8 mouse cellular contexts compared by ENCODE assay signal in the genomic region with DNA sequence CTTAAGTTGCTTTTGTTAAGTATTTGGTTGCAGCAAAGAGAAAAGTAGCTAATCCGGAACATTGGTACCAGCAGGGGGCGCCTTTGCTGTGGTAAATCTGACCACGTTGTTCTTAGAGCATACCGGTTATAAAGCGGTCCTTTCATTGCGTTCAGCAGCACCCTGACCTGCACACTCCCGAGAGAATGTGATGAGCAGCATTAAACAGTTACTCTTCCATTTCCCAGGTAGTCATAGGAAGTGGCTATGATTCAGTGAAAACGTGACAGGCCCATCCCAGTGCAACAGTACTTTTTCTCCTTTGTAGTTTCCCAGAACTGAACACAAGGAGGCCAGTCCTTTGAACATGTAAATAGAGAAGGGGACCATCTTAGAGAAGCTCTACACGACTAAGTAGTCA. TPM values are rescaled to one million over a fixed set of nuclear protein-coding genes. Genes with fewer than 3 reads are reported as not detected.
DNase-seq lines count a peak whose midpoint lies in the region; ATAC-seq and TF ChIP-seq lines count a peak whose summit lies in the region.

No protein-coding gene starts in this region.

- H3K4me3 ChIP-seq in heart, adult 2 months = no peak overlapping the region
- H3K4me3 ChIP-seq in kidney, embryonic 14.5 days (ENCODE audit: low read length) = no peak overlapping the region
- no peak overlapping the region for H3K4me3 ChIP-seq in liver, postnatal 0 days (ENCODE audit: low read depth, low read length)

- H3K4me1 ChIP-seq in heart, adult 2 months (ENCODE audit: control insufficient read depth, insufficient read depth, low read length) = peaks cover 3% of the 10 kb centered on the region; the same call in 1 of the 2 replicates
- no peaks in the 10 kb centered on the region for H3K4me1 ChIP-seq in kidney, embryonic 14.5 days (ENCODE audit: control insufficient read depth, insufficient read depth, low read length)
- H3K4me1 ChIP-seq in liver, postnatal 0 days (ENCODE audit: insufficient read depth) = no peaks in the 10 kb centered on the region

- WGBS in heart, adult 2 months = 6% methylated on average over 9 of the region's 9 CpGs
- WGBS in kidney, embryonic 14.5 days = 3% methylated on average over 9 of the region's 9 CpGs
- 5% methylated on average over 9 of the region's 9 CpGs for WGBS in liver, postnatal 0 days (ENCODE audit: insufficient replicate concordance)

- H3K27ac ChIP-seq in heart, adult 2 months = no peak overlapping the region
- H3K27ac ChIP-seq in kidney, embryonic 14.5 days (ENCODE audit: low read depth, low read length) = no peak overlapping the region
- H3K27ac ChIP-seq in liver, postnatal 0 days (ENCODE audit: low read depth) = no peak overlapping the region

- TF ChIP-seq POLR2A in heart, adult 2 months (IDR thresholded peaks at IDR 0.05; ENCODE audit: insufficient read depth, low read depth, low read length) = no peak

- peak; percentile 88 for ATAC-seq in common myeloid progenitor, adult 5-6 weeks (replicated peaks; ENCODE audit: low read depth, poor library complexity, severe bottlenecking)
- ATAC-seq in kidney, embryonic 14.5 days (ENCODE audit: low FRiP score, low TSS enrichment) = no peak
- peak; percentile 44; the same call in 1 of the 2 replicates for ATAC-seq in liver, postnatal 0 days

- H3K79me2 ChIP-seq in heart, adult 2 months (replicated peaks; ENCODE audit: control insufficient read depth, insufficient read depth, low read length) = no peaks in the 10 kb centered on the region

- H3K27me3 ChIP-seq in heart, adult 2 months (ENCODE audit: control insufficient read depth, insufficient read depth, low read length) = no peaks in the 10 kb centered on the region
- 0 out of 2 replicates have a peak, but pooled peaks cover 2% of the 10 kb centered on the region for H3K27me3 ChIP-seq in kidney, embryonic 14.5 days (ENCODE audit: control insufficient read depth, insufficient read depth, low read length)
- H3K27me3 ChIP-seq in liver, postnatal 0 days (ENCODE audit: insufficient read depth, low read length) = 0 out of 2 replicates have a peak, but pooled peaks cover 2% of the 10 kb centered on the region

- H3K9ac ChIP-seq in heart, adult 2 months (ENCODE audit: low read depth, low read length) = no peak overlapping the region
- H3K9ac ChIP-seq in kidney, embryonic 14.5 days (ENCODE audit: low read depth, low read length) = no peak overlapping the region
- H3K9ac ChIP-seq in liver, postnatal 0 days (replicated peaks) = no peak overlapping the region

- no peak for TF ChIP-seq EP300 in heart, adult 2 months (IDR thresholded peaks at IDR 0.05; ENCODE audit: insufficient read depth, low read depth, low read length)
- no peak for TF ChIP-seq EP300 in liver, postnatal 0 days (IDR thresholded peaks at IDR 0.05; ENCODE audit: low read depth)

- intact Hi-C loops in heart, adult 2 months (cut with DNase I) = loop anchor here (1.0 kb wide), 1 partner anchor 68 kb away; no protein-coding TSS in a partner anchor

- TF ChIP-seq CTCF in heart, adult 2 months (IDR thresholded peaks at IDR 0.05) = peak; percentile 76
- TF ChIP-seq CTCF in liver, postnatal 0 days (IDR thresholded peaks at IDR 0.05; ENCODE audit: low read depth) = peak; percentile 77

- DNase-seq in A20 (ENCODE audit: low read depth, low spot score) = peak; percentile 80
- DNase-seq in MEL-GATA-1-ER (ENCODE audit: extremely low read depth, low read depth) = peak; percentile 71
- DNase-seq in heart, adult 2 months = peak; percentile 44 to 79
- DNase-seq in liver, postnatal 0 days = peak; percentile 80
- DNase-seq in ovary, postnatal 14 days (ENCODE audit: low spot score) = peak; percentile 49
- peak; percentile 67 for DNase-seq in urinary bladder, postnatal 25 days (ENCODE audit: low spot score)

- H3K4me2 ChIP-seq in kidney, embryonic 14.5 days (replicated peaks; ENCODE audit: low read depth, low read length) = 0 out of 2 replicates have a peak overlapping the region, but pooled peaks have one; percentile 12
- H3K4me2 ChIP-seq in liver, postnatal 0 days (ENCODE audit: low read depth, low read length) = peak overlapping the region; percentile 18; the same call in 1 of the 2 replicates

- H3K9me3 ChIP-seq in kidney, embryonic 14.5 days (ENCODE audit: control insufficient read depth, low read length) = no peaks in the 10 kb centered on the region
- H3K9me3 ChIP-seq in liver, postnatal 0 days (ENCODE audit: low read length) = no peaks in the 10 kb centered on the region

- no peaks in the 10 kb centered on the region for H3K36me3 ChIP-seq in heart, adult 2 months (ENCODE audit: control insufficient read depth, insufficient read depth, low read length)
- H3K36me3 ChIP-seq in kidney, embryonic 14.5 days (ENCODE audit: control insufficient read depth, insufficient read depth, low read length) = no peaks in the 10 kb centered on the region
- no peaks in the 10 kb centered on the region for H3K36me3 ChIP-seq in liver, postnatal 0 days (replicated peaks; ENCODE audit: insufficient read depth, low read length)

RNA-seq across cellular contexts. Expression of gene Gbp2, which starts 19.8 kb away (rescaled TPM):
- 16.2 and 19.8 TPM in 2 replicates for total RNA-seq in common myeloid progenitor, adult 5-6 weeks (2017)
- 10 to 100 TPM; 10.7 to 16.0 TPM for total RNA-seq in heart, adult 2 months (2021)
- 9.5 and 16.8 TPM in 2 replicates for polyA plus RNA-seq in heart, adult 2 months (2012; rRNA removed)
- 0.99 and 1.2 TPM in 2 replicates for polyA plus RNA-seq in kidney, embryonic 14.5 days (2014; fragmentation: Nextera tagmentation; extraction: Ambion mirVana)
- 3.1 and 3.8 TPM in 2 replicates for polyA plus RNA-seq in liver, postnatal 0 days (2015; fragmentation: Nextera tagmentation; extraction: Ambion mirVana)

RNA-seq across cellular contexts. Expression of gene Gbp2b, which starts 45.6 kb away (rescaled TPM):
- not detected in 2 replicates for total RNA-seq in common myeloid progenitor, adult 5-6 weeks (2017)
- under 1 TPM; 0.16 to 0.18 TPM for total RNA-seq in heart, adult 2 months (2021)
- polyA plus RNA-seq in heart, adult 2 months (2012; rRNA removed) = 0.04 TPM in 1 of 2 replicates, not detected in the other
- not detected in 2 replicates for polyA plus RNA-seq in kidney, embryonic 14.5 days (2014; fragmentation: Nextera tagmentation; extraction: Ambion mirVana)
- 0.05 TPM in 1 of 2 replicates, not detected in the other for polyA plus RNA-seq in liver, postnatal 0 days (2015; fragmentation: Nextera tagmentation; extraction: Ambion mirVana)
